Mouse (Mus musculus) monocyte, adult 5-6 weeks (primary cell): Measurements from ENCODE around the gene Abhd17a. TPM values are rescaled to one million over a fixed set of nuclear protein-coding genes. Genes with fewer than 3 reads are reported as not detected.
"Not testable (repeated sequence)": the region's sequence is repeated elsewhere in the genome, so short reads cannot be mapped to it uniquely, and the experiment has no call there.

Experiments used
- ATAC-seq: fragments of 153-309, 156-312 bp; replicated peaks from 2 replicates; pipeline ENCODE4 v1.8.0; 2017; ENCODE audit warnings: mild to moderate bottlenecking; ENCODE audit not compliant: low TSS enrichment, insufficient number of reproducible peaks, severe bottlenecking, poor library complexity, low FRiP score
- total RNA-seq: library from RNA; stranded (forward); fragments of 200-1000, 200-491, 200-594 nt; gene quantifications from 3 replicates; pipeline ENCODE4 v1.2.3, GENCODE M21; 2017

Gene Abhd17a
- total RNA-seq, 1 experiment from 2014 or later, result 15.2 TPM

GRCm38 (mm10) chr10:80610116-80610785, 20.1 kb upstream of the Abhd17a start:
- ATAC-seq, result no peak

DNA sequence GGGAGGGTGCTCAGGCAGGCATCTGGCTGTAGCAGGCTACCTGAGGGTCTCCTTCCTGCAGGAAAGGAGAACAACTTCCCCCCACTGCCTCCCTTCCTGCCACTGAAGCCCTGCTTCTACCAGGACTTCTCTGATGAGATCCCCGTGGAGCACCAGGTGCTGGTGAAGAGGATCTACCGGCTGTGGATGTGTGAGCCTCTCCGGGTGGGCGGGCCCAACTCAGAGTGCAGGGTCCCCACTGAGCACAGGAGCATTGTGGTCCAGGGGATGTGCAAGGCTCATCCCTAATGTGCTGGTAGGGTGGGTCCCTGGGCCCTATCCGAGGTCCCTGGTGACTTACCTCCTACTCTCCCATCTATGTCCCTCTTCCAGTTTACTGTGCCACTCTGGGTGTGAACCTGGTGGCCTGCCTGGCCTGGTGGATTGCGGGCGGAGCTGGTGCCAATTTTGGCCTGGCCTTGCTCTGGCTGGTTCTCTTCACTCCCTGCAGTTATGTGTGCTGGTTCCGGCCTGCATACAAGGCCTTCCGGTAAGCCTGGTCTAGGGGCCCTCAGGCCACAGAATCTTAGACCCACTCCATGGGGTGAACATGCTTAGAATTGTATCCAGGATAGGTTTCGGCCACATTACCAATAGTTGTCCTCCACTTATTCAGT, 19.3 kb upstream of the Abhd17a start:
- no peak for ATAC-seq

DNA sequence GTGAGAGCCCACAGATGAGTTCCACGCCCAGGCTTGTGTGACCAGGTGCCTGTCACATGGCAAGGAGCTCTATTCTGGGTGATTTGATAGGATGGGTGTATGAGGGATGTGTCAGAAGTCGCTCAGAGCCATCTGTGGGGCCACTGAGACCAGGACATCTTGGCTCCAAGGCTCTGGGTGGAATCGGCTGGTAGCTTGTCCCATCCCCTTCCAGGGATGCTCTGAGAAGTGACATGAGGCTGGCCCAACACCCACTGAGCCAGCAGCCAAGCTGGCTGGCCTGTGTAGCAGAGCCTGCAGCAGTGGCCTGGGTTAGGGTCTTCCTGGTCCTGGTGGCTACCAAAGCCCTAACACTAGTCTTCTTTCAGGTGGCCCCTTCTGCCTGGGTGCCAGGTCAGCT, 18.3 kb upstream of the Abhd17a start:
- ATAC-seq, result no peak

DNA sequence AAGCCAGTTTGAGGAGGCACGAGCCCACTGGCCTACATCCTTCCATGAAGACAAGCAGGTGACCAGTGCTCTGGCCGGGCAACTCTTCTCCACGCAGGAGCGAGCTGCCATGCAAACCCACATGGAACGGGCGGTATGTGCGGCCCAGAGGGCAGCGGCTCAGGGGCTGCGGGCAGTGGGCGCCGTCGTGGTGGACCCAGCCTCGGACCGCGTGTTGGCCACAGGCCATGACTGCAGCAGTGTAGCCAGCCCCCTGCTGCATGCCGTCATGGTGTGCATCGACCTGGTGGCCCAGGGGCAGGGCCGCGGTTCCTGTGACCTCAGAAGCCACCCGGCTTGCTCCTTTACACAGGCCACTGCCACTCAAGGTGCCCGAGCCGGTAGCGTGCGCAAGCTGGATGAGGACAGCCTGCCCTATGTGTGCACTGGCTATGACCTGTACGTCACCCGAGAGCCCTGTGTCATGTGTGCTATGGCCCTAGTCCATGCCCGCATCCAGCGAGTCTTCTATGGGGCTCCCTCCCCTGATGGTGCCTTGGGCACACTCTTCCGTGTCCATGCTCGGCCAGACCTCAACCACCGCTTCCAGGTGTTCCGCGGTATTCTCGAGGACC, 16.7 kb upstream of the Abhd17a start:
- ATAC-seq, result no peak

DNA sequence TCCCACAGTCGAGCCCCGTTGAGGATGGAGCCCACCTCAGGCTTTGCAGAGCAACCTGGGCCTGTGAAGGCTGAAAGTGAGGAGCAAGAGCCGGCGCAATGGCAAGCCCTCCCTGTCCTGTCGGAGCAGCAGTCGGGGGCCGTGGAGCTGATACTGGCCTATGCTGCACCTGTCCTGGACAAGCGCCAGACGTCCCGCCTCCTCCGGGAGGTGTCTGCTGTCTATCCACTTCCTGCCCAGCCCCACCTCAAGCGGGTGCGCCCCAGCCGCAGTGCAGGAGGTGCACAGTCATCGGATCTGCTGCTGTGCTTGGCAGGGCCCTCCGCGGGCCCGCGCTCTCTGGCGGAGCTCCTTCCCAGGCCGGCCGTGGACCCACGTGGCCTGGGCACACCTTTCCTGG, 16.2 kb upstream of the Abhd17a start:
- ATAC-seq, result no peak

DNA sequence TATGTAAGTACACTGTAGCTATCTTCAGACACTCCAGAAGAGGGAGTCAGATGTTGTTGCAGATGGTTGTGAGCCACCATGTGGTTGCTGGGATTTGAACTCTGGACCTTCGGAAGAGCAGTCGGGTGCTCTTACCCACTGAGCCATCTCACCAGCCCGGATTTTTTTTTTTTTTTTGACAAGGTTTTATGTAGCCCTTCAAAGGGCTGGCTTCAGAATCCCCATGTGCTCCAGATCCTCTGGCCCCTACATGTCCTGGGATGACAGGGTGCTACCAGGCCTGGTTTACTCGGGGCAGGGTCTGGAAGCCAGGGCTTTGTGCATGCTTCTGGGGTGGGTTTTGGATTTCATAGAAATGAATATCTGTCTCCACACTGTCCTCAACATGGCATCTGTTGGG, 15.6 kb upstream of the Abhd17a start, which contains the start of gene Gm49322:
Gm49322 (plus strand) TSS at position 301 of the 400 bp plus-strand sequence.
- ATAC-seq, result not testable (repeated sequence)

- no peak for ATAC-seq
These were observed 14.8 kb upstream of the Abhd17a start for GRCm38 (mm10) chr10:80604988-80605387.

GRCm38 (mm10) chr10:80604001-80604509, 13.9 kb upstream of the Abhd17a start:
- no peak for ATAC-seq

DNA sequence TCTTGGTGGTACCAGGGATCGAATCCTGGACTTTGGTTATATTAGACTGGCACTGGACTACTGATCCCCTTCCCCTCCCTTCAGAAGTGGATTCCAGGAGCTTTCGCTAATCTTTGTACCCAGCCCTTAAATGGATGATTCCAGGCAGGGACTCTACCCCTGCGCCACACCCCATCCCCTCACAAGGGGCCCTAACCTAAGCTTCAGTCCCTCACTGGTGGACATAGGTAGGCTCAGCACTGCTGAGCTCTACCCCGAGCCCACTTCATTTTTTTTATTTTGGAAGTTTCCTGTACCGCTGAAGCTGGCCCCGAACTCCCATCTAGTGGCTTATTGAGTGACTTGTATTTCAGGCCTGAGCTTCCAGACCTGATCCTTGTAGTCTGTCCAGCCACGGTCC, 13.2 kb upstream of the Abhd17a start:
- 0 out of 2 replicates have a peak, but pooled peaks have one; percentile 0 for ATAC-seq

DNA sequence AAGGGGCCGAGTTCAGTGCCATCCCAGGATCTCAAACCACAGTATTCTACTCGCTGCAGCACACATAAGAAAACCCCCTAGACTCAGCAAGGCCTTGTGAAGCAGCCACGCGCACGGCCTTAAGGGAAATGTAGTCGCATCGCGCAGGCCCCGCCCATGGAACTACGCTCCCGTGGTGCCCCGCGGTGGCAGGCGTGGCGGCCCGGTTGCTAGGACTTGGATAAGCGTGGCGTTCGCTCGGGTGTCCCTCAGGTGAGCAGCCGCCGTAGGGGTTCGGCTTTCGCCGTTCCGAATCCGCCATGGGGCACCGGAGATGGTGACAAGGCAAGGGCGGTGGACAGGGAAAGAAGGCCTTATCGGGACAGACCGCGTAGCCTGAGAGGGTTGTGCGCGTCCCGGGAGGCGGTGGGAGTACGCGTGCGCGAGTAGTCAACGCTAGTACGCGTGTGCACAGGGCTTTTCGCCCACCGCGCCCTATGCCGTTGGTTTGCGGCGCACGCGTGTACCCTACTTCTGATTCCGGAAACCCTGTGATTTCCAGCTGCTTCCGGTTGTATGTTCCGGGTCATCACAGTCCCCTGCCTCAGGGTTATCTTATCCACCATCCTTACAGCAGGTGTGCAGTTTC, 12.7 kb upstream of the Abhd17a start, which contains the start of the genes Scamp4 and Adat3:
Scamp4 (plus strand) TSS at position 175 of the 628 bp plus-strand sequence.
Adat3 (plus strand) TSS at position 183 of the 628 bp plus-strand sequence.
- peak; percentile 85 for ATAC-seq

DNA sequence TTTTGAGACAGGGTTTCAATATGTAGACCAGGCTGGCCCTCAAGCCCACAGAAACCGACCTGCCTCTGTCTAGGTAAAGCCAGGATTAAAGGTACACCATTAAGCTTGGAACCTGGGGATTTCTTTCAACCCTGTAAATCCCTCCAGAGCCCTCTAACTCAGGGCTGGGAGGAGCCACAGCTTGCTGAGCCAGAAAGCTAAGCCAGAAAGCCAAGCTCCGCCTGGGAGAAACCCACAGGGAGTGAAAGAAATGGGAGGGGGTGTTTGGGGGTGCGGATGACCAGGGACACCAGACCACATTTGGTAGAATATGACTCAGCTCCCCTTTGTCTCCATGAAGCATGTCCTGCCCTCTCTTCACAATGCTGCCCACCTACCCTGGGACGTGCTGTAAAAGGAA, 6.2 kb upstream of the Abhd17a start:
- no peak; the same call in 1 of the 2 replicates for ATAC-seq

GRCm38 (mm10) chr10:80589127-80589878, 838 bp downstream of the Abhd17a start:
- ATAC-seq, result no peak

DNA sequence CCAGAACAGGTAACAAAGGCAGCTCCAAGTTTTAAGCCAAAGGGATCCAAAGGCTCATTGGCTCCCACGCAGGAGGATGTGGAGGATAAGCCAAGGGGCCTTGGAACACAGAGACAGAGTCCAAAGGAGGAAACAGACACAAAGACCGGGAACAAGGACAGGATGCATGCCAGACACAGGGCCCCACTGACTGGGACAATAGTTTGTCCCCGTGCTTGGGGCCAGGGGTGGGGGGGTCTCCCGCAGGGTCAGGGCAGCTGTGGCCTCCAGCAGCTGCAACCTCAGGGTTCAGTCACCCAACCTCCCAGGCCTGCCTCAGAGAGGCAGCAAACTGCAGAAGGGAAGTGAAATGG, 2.9 kb downstream of the Abhd17a start:
- ATAC-seq, result no peak

DNA sequence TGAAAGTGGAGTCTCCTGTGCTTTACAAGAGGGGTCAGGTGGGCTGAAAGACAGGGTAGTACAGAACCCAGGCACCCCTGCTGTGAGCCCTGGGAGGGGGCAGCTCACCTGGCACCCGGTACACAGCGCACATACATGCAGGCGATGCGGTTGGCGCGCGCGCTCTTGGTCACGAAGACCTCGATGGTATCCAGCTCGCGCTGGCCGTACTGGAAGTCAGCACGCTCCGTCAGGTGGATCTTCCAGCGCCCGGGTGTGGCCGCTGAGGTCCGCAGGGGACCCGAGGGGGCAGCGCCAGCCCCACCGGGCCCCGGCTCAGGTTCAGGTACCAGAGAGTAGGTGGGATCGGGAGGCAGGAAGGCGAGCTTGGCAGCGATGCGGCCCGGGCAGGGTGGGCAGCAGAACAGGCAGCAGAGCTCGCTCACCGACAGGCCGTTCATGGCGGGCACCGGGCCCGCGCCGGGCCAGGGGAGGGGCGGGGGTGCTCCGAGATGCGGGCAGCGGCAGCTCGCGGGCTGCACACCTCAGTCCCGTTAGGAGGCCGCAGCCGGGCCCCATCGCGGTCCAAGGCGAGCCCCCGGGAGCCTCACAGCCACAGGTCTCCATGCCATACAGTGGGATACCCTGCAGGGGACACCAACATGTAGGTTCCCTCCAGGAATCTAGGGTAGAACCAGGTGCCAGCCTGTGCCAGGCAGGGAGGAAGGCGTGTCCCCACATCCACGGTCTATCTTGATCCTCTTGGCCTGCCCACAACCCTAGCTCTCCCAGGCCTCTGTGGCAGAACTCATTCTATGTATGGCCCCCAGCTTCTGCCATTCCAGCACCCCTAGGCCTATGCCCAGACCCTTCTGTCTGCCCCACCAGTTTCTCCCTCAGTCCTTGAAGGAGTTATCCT, 3.5 kb downstream of the Abhd17a start:
- ATAC-seq, result no peak

GRCm38 (mm10) chr10:80585581-80585980, 4.6 kb downstream of the Abhd17a start:
- no peak for ATAC-seq

DNA sequence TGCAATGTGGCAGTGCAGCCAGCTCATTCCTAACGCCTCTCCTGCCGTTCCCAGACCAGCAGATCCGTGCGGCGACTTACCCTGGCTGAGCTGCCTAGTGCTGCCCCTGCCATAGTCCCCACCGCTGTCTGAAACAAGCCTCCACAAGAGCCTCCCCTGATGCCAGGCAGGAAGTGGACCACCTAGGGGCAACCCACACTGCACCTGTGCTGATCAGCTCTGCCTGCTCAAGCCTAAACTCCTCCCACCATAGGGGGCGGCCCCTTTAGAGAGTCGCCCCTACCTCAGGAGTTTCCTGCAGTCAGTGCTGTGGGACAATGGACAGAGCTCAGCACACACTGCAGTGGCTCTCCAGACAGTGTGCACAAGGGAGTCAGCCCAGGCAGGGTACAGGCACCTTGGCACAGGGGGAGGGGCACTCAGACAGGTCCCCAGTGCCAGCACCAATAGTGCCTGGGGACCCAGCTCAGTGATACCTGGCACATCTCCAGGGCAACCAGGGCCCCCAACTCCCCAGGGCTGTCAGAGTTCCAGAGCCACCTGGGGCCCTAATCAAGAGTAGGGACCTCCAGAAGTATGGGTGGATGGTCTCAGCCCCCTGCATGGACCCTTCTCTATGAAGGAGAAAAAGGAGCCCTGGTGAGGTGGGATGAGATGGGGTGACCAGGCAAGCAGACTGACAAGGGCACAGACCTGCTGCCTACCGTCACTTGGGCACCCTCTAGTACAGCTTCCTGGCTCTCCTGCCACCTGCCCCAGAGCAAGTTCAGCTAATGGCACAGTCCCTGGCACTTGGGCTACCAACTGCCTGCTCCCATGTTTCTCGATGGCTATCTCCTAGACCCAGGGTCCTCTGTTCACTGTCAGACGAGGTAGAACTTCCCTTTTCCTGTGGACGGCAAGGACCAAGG, 5.2 kb downstream of the Abhd17a start:
- no peak for ATAC-seq

- ATAC-seq, result no peak
These were observed 6.1 kb downstream of the Abhd17a start for GRCm38 (mm10) chr10:80584045-80584488.
